Mouse (Mus musculus): Measurements from ENCODE around the gene Mrpl35. TPM values are rescaled to one million over a fixed set of nuclear protein-coding genes. Genes with fewer than 3 reads are reported as not detected.

Gene Mrpl35
- 4.3 and 6.4 TPM in 2 replicates for polyA plus RNA-seq (2012; rRNA removed)

GRCm38 (mm10) chr6:71826869-71827268 lies at the start of gene Mrpl35:
Mrpl35 (minus strand) TSS chr6:71826969.

DNA sequence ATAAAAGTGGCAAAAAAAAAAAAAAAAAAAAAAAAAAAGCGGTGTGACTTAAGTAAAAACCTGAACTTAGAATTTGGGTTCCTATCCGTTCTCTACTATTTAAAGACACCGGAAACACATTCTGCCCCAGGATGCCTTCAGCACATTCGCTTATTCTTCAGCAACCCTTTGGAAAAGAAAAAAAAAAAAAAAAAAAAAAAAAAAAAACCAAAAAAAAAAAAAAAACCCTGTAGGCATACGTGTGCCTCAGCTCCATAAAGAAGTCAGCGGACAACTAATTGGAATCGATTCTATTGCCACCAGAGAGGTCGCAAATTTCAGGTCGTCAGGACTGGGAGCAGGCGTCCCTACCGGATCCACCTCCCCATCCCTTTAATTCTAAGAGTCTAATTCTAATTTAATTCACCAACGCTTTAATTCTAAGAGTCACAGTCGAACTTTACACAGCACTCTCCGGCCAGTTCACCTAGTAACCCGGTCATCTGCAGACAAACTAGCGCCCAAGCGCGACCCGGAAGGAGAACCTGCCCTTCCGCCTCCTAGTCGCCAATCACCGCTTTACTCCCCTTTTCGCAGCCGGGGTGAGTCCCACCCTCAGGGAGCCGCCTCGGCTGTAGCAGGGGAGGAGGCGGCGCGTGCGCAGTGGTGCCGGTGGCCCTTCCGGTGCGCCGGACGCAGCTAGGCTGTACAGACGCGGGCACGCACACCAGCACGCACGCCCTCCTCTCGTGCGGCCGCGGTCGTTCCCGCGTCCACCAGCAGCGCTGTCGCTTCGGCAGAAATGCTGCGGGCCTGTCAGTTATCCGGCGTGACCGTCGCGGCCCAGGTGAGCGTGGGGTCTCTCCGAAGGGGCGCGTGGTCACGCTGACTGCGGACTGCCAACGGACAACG lies 4.2 kb upstream of the Mrpl35 start, which contains the start of gene Immt:
Immt (plus strand) TSS at position 642 of the 891 bp plus-strand sequence.

Other genes starting within 250 kb of the Mrpl35 start
- 10.1 and 13.2 TPM in 2 replicates for gene Kdm3a, start 194.0 kb downstream of the Mrpl35 start, polyA plus RNA-seq (2012; rRNA removed)
- 6.3 and 6.9 TPM in 2 replicates for gene Reep1, start 119.4 kb downstream of the Mrpl35 start, polyA plus RNA-seq (2012; rRNA removed)
- 47.0 and 51.4 TPM in 2 replicates for gene Immt, start 4.4 kb upstream of the Mrpl35 start, polyA plus RNA-seq (2012; rRNA removed)
- 6.9 and 10.0 TPM in 2 replicates for gene Ptcd3, start 81.8 kb upstream of the Mrpl35 start, polyA plus RNA-seq (2012; rRNA removed)
- gene Polr1a, start 82.1 kb upstream of the Mrpl35 start, polyA plus RNA-seq (2012; rRNA removed): 41.5 and 50.1 TPM in 2 replicates

All from ovary, adult 2 months (tissue).